In the genomic region with DNA sequence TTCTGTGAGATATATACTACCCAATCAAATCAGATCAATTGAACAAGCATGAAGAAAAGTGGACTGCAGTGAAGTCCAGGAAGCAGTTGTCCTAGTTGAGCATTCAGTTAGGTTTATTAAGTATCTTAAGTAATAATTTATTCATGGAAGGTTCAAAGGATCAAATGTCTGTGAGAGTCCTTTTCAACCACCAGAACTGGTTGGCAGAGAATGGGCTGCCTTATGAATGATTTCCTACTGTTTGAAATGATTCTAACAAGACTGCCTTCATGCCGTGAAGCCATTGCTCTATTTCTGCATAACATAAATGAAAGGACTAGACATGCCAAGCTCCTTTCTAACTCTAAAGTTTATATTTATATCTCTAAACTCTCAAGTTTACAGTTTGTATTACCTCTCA, we compare ENCODE assay signal across 24 mouse cellular contexts.
"Had no signal": no experiment of that assay in that cellular context is flagged by ENCODE, and none has a peak within 500 bp of the region (broad histone marks: within the 10 kb centered on the region; RNA-seq: fewer than 3 reads in every experiment).

No protein-coding gene starts in this region.

- H3K4me3 ChIP-seq: embryonic facial prominence, embryonic 10.5 days; embryonic facial prominence, embryonic 12.5 days; embryonic facial prominence, embryonic 13.5 days; embryonic facial prominence, embryonic 15.5 days; erythroblast, embryonic 14.5 days; forebrain, embryonic 10.5 days; forebrain, embryonic 12.5 days; forebrain, embryonic 13.5 days; forebrain, embryonic 15.5 days; gastrocnemius, adult 2 months; heart, adult 2 months had no signal

- H3K36me3 ChIP-seq: embryonic facial prominence, embryonic 10.5 days; embryonic facial prominence, embryonic 12.5 days; embryonic facial prominence, embryonic 13.5 days; embryonic facial prominence, embryonic 15.5 days; forebrain, embryonic 10.5 days; forebrain, embryonic 12.5 days; forebrain, embryonic 15.5 days had no signal

- DNase-seq: cerebellum, adult 2 months; cerebellum, adult 8-10 months; cerebellum, adult 9-10 months; cerebellum, adult 9-11 months; cerebellum, postnatal 25 days; cerebellum, postnatal 36 days; embryo, embryonic 11 days; gastrocnemius, adult 2 months; gastrocnemius, postnatal 10 days; gastrocnemius, postnatal 14 days; gastrocnemius, postnatal 25 days; gastrocnemius, postnatal 36 days; heart, adult 11 months; heart, adult 18-20 months; heart, adult 2 months had no signal

- H3K4me1 ChIP-seq: embryonic facial prominence, embryonic 10.5 days; embryonic facial prominence, embryonic 12.5 days; embryonic facial prominence, embryonic 13.5 days; embryonic facial prominence, embryonic 15.5 days; forebrain, embryonic 12.5 days; forebrain, embryonic 13.5 days; forebrain, embryonic 15.5 days had no signal

- H3K27me3 ChIP-seq: embryonic facial prominence, embryonic 12.5 days; embryonic facial prominence, embryonic 13.5 days; embryonic facial prominence, embryonic 15.5 days; forebrain, embryonic 12.5 days; forebrain, embryonic 13.5 days; forebrain, embryonic 15.5 days had no signal

- H3K27ac ChIP-seq: embryonic facial prominence, embryonic 10.5 days; embryonic facial prominence, embryonic 12.5 days; embryonic facial prominence, embryonic 13.5 days; embryonic facial prominence, embryonic 15.5 days; forebrain, embryonic 10.5 days; forebrain, embryonic 12.5 days; forebrain, embryonic 13.5 days; forebrain, embryonic 15.5 days; gastrocnemius, adult 2 months; heart, adult 2 months had no signal
